ENCODE assay signal across 14 mouse cellular contexts in the genomic region with DNA sequence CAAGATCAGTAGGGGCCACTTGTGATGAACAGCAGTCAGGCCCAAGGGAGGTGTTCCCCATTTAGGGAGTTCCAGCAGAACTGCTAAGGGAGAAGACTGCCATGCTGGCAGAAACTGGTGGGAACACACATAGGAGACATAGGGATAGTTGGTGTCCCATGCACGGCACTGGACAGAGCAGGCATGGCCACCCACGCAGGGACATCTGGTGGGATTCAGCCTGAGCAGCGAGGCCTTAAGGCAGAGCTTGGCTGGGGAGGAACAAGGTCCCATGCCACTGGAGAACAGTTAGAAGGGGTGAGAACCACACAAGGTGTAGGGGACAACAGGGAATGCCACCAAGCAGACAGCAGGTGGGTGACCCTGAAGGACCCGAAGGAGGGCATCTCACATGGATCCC. TPM values are rescaled to one million over a fixed set of nuclear protein-coding genes. Genes with fewer than 3 reads are reported as not detected.
A peak's percentile ranks its signal among the peaks of the same experiment; 100 is the strongest.
DNase-seq lines count a peak whose midpoint lies in the region; ATAC-seq and TF ChIP-seq lines count a peak whose summit lies in the region.
"Had no signal": no experiment of that assay in that cellular context is flagged by ENCODE, and none has a peak within 500 bp of the region (broad histone marks: within the 10 kb centered on the region; RNA-seq: fewer than 3 reads in every experiment).

No protein-coding gene starts in this region.

- ATAC-seq in hindbrain, embryonic 14.5 days (ENCODE audit: low FRiP score): no peak
- ATAC-seq in midbrain, postnatal 0 days (ENCODE audit: low FRiP score): no peak

- no peak overlapping the region for H3K4me2 ChIP-seq in hindbrain, embryonic 14.5 days (replicated peaks)
- H3K4me2 ChIP-seq in midbrain, postnatal 0 days (ENCODE audit: low read depth, low read length, poor library complexity, severe bottlenecking): no peak overlapping the region
- H3K4me2 ChIP-seq: embryonic facial prominence, embryonic 12.5 days; heart, embryonic 15.5 days had no signal

- peaks cover 15% of the 10 kb centered on the region for H3K36me3 ChIP-seq in forebrain, embryonic 10.5 days (replicated peaks)
- H3K36me3 ChIP-seq in hindbrain, embryonic 14.5 days (replicated peaks; ENCODE audit: control insufficient read depth, insufficient read depth): no peaks in the 10 kb centered on the region
- H3K36me3 ChIP-seq in midbrain, postnatal 0 days (ENCODE audit: insufficient read depth, low read length): no peaks in the 10 kb centered on the region
- H3K36me3 ChIP-seq: embryonic facial prominence, embryonic 12.5 days; heart, embryonic 15.5 days had no signal

- H3K9me3 ChIP-seq in forebrain, embryonic 10.5 days: no peaks in the 10 kb centered on the region
- no peaks in the 10 kb centered on the region for H3K9me3 ChIP-seq in hindbrain, embryonic 14.5 days (ENCODE audit: control insufficient read depth, low read length)
- no peaks in the 10 kb centered on the region for H3K9me3 ChIP-seq in midbrain, postnatal 0 days (ENCODE audit: low read length)
- H3K9me3 ChIP-seq: embryonic facial prominence, embryonic 12.5 days; heart, embryonic 15.5 days had no signal

- H3K4me1 ChIP-seq in forebrain, embryonic 10.5 days: peaks cover 100% of the 10 kb centered on the region
- H3K4me1 ChIP-seq in hindbrain, embryonic 14.5 days (replicated peaks; ENCODE audit: control insufficient read depth, insufficient read depth, low read length): peaks cover 100% of the 10 kb centered on the region
- peaks cover 77% of the 10 kb centered on the region for H3K4me1 ChIP-seq in midbrain, postnatal 0 days (ENCODE audit: insufficient read depth, low read length)

- no peak for TF ChIP-seq CTCF in midbrain, postnatal 0 days (IDR thresholded peaks at IDR 0.05)

- 95% methylated on average over 4 of the region's 4 CpGs for WGBS in forebrain, embryonic 10.5 days
- 79% methylated on average over 4 of the region's 4 CpGs for WGBS in hindbrain, embryonic 14.5 days
- 84% methylated on average over 4 of the region's 4 CpGs for WGBS in midbrain, postnatal 0 days

- no peak overlapping the region for H3K4me3 ChIP-seq in forebrain, embryonic 10.5 days
- no peak overlapping the region for H3K4me3 ChIP-seq in hindbrain, embryonic 14.5 days (replicated peaks; ENCODE audit: low read length)
- H3K4me3 ChIP-seq in midbrain, postnatal 0 days (ENCODE audit: low read depth, low read length): no peak overlapping the region
- H3K4me3 ChIP-seq: embryonic facial prominence, embryonic 12.5 days; heart, embryonic 15.5 days had no signal

- H3K27me3 ChIP-seq in forebrain, embryonic 10.5 days (ENCODE audit: poor library complexity, severe bottlenecking): no peaks in the 10 kb centered on the region
- H3K27me3 ChIP-seq in hindbrain, embryonic 14.5 days (ENCODE audit: control insufficient read depth, insufficient read depth, low read length): no peaks in the 10 kb centered on the region
- H3K27me3 ChIP-seq in midbrain, postnatal 0 days (ENCODE audit: insufficient read depth, low read length): no peaks in the 10 kb centered on the region
- H3K27me3 ChIP-seq: embryonic facial prominence, embryonic 12.5 days; heart, embryonic 15.5 days had no signal

- DNase-seq in cerebellum, adult 9-11 months: peak; percentile 58
- no peak for DNase-seq in cerebellum, postnatal 4 days (ENCODE audit: low spot score in 2 of 2)
- DNase-seq in forebrain, embryonic 10.5 days (ENCODE audit: extremely low spot score, low spot score): no peak
- no peak for DNase-seq in hindbrain, embryonic 14.5 days (ENCODE audit: low spot score)
- DNase-seq in midbrain, postnatal 0 days (ENCODE audit: low spot score): no peak
- no peak for DNase-seq in frontal cortex, postnatal 25 days (ENCODE audit: low spot score in 2 of 2)
- DNase-seq in adrenal gland, postnatal 36 days: no peak
- DNase-seq in thymus, postnatal 10 days (ENCODE audit: low spot score in 2 of 2): no peak
- DNase-seq: kidney, adult 11 months; liver; spleen, adult 18-20 months; thymus, adult 2 months had no signal

- H3K9ac ChIP-seq in hindbrain, embryonic 14.5 days: no peak overlapping the region
- no peak overlapping the region for H3K9ac ChIP-seq in midbrain, postnatal 0 days (replicated peaks; ENCODE audit: low read length, poor library complexity, severe bottlenecking)
- H3K9ac ChIP-seq: embryonic facial prominence, embryonic 12.5 days; heart, embryonic 15.5 days had no signal

- peak overlapping the region; percentile 72 for H3K27ac ChIP-seq in forebrain, embryonic 10.5 days
- peak overlapping the region; percentile 91 for H3K27ac ChIP-seq in hindbrain, embryonic 14.5 days
- H3K27ac ChIP-seq in midbrain, postnatal 0 days (ENCODE audit: low read depth, low read length): peak overlapping the region; percentile 27
- H3K27ac ChIP-seq: heart, embryonic 15.5 days had no signal

RNA-seq across cellular contexts. Expression of a gene that starts 23.6 kb away (rescaled TPM):
- polyA plus RNA-seq in forebrain, embryonic 10.5 days (2016; fragmentation: Nextera tagmentation; extraction: Ambion mirVana): 15.7 and 17.8 TPM in 2 replicates
- polyA plus RNA-seq in hindbrain, embryonic 14.5 days (2014; fragmentation: Nextera tagmentation; extraction: Ambion mirVana): 26.0 and 27.4 TPM in 2 replicates
- 22.8 and 37.8 TPM in 2 replicates for total RNA-seq in midbrain, postnatal 0 days (2014; rRNA removed)
- 15.5 and 17.8 TPM in 2 replicates for polyA plus RNA-seq in midbrain, postnatal 0 days (2015; fragmentation: Nextera tagmentation; extraction: Ambion mirVana)
- total RNA-seq in adrenal gland, postnatal 36 days (2021): 100 to 1,000 TPM; 217 to 310 TPM

Comparison
In these comparisons a context has a peak if more than half of its experiments do, and no peak if none do; other contexts are left out.
1. H3K27ac ChIP-seq: peak in every context shown above with its lines; median percentile 91 in hindbrain, embryonic 14.5 days; 72 in forebrain, embryonic 10.5 days; 27 in midbrain, postnatal 0 days.